Mouse (Mus musculus): Measurements from ENCODE around the gene Cep44. TPM values are rescaled to one million over a fixed set of nuclear protein-coding genes. Genes with fewer than 3 reads are reported as not detected.

Gene Cep44
- polyA plus RNA-seq, 1 experiment = 20.4 TPM

DNA sequence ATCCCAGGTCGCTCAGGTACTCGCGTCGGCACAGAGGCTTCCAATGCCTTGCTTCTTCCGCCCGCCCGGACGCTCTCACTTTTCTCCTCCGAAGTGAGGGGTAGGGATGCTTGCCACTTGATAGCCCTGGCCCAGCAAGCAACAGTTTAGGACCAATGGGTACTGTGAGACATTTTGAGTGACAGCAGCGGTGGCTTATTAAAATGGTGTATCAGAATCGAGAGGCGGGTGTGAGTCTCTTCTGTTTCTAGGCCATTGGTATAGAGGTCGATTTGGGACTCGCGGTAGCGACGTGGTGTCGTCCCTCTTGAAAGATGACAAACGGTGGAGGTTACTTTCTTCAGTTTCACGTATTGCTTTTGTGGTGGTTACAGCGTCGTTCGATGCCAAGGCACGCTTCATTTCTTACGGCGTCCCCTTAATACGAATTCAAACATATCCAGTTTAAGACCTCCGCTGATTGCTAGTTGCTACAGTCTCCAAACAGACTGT lies 560 bp upstream of the Cep44 start:
- Histone ChIP-seq H3K27ac (ENCODE audit: insufficient read depth, low read depth, low read length) (peak overlapping the region; percentile 59), H3K4me3 (ENCODE audit: insufficient read depth, low read length) (peak overlapping the region; percentile 69), H3K4me1 (ENCODE audit: control insufficient read depth, insufficient read depth, low read length) (peaks cover 17% of the 10 kb centered on the region)
- TF ChIP-seq CTCF (IDR thresholded peaks at IDR 0.05; ENCODE audit: low read depth, low read length) = no peak
- TF ChIP-seq POLR2A (IDR thresholded peaks at IDR 0.05; ENCODE audit: borderline replicate concordance, low read depth, low read length) = no peak

GRCm38 (mm10) chr8:56547866-56548265 lies 3.0 kb downstream of the Cep44 start:
- no peak for TF ChIP-seq CTCF (IDR thresholded peaks at IDR 0.05; ENCODE audit: low read depth, low read length)
- no peak for TF ChIP-seq POLR2A (IDR thresholded peaks at IDR 0.05; ENCODE audit: borderline replicate concordance, low read depth, low read length)
- peaks cover 12% of the 10 kb centered on the region for H3K4me1 ChIP-seq (ENCODE audit: control insufficient read depth, insufficient read depth, low read length)
- no peak overlapping the region for H3K4me3 ChIP-seq (ENCODE audit: insufficient read depth, low read length)
- no peak overlapping the region for H3K27ac ChIP-seq (ENCODE audit: insufficient read depth, low read depth, low read length)

DNA sequence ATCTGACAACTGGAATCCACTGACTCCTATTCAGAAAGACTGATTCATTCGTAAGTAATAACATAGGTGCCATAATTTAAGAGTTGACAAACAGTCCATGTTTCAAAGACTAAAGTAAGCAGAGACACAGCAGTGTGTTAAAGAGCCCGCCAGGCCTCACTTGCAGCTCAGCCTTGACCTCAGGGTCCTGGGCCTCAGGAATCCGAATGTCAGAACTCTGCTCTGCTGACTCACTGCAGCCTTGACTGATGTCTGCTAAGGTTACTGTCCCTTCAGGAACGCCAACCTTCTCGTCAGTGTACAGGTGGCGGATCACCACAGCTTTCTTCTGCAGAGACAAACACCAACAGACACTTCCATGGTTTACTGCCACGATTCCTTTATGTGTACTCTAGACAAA lies 10.1 kb downstream of the Cep44 start:
- no peak overlapping the region for H3K27ac ChIP-seq (ENCODE audit: insufficient read depth, low read depth, low read length)
- H3K4me3 ChIP-seq (ENCODE audit: insufficient read depth, low read length) = no peak overlapping the region
- TF ChIP-seq POLR2A (IDR thresholded peaks at IDR 0.05; ENCODE audit: borderline replicate concordance, low read depth, low read length) (no peak), CTCF (IDR thresholded peaks at IDR 0.05; ENCODE audit: low read depth, low read length) (no peak)
- H3K4me1 ChIP-seq (ENCODE audit: control insufficient read depth, insufficient read depth, low read length) = no peaks in the 10 kb centered on the region

DNA sequence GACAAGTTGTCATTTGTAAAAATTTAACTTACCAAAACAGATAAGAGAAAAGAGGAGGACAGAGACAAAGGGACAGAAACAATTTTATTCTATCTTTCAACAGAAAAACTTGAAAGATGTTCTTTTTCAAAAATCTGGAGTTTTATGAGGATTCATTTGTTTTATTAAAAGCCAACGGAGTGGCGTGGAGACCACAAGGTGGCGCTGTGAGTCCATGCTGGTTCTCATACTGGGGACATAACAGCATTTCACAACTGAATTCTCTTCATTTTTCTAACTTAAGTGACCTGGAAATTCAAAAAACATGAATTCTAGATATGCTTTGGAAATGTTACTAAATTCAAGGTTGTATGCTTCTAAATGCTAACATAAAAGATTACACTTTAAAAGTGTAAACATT lies 20.5 kb downstream of the Cep44 start:
- Histone ChIP-seq H3K4me3 (ENCODE audit: insufficient read depth, low read length) (no peak overlapping the region), H3K4me1 (ENCODE audit: control insufficient read depth, insufficient read depth, low read length) (no peaks in the 10 kb centered on the region), H3K27ac (ENCODE audit: insufficient read depth, low read depth, low read length) (no peak overlapping the region)
- no peak for TF ChIP-seq POLR2A (IDR thresholded peaks at IDR 0.05; ENCODE audit: borderline replicate concordance, low read depth, low read length)
- TF ChIP-seq CTCF (IDR thresholded peaks at IDR 0.05; ENCODE audit: low read depth, low read length) = peak; percentile 94

GRCm38 (mm10) chr8:56528869-56529268 lies 22.0 kb downstream of the Cep44 start:
- H3K4me3 ChIP-seq (ENCODE audit: insufficient read depth, low read length) = no peak overlapping the region
- no peaks in the 10 kb centered on the region for H3K4me1 ChIP-seq (ENCODE audit: control insufficient read depth, insufficient read depth, low read length)
- H3K27ac ChIP-seq (ENCODE audit: insufficient read depth, low read depth, low read length) = no peak overlapping the region
- no peak for TF ChIP-seq CTCF (IDR thresholded peaks at IDR 0.05; ENCODE audit: low read depth, low read length)
- no peak for TF ChIP-seq POLR2A (IDR thresholded peaks at IDR 0.05; ENCODE audit: borderline replicate concordance, low read depth, low read length)

- Histone ChIP-seq H3K4me1 (ENCODE audit: control insufficient read depth, insufficient read depth, low read length) (no peaks in the 10 kb centered on the region), H3K27ac (ENCODE audit: insufficient read depth, low read depth, low read length) (no peak overlapping the region)
- TF ChIP-seq POLR2A (IDR thresholded peaks at IDR 0.05; ENCODE audit: borderline replicate concordance, low read depth, low read length) (no peak), CTCF (IDR thresholded peaks at IDR 0.05; ENCODE audit: low read depth, low read length) (no peak)
Measured at GRCm38 (mm10) chr8:56521051-56521450, 29.8 kb downstream of the Cep44 start.

GRCm38 (mm10) chr8:56520249-56520648 lies 30.6 kb downstream of the Cep44 start:
- H3K4me1 ChIP-seq (ENCODE audit: control insufficient read depth, insufficient read depth, low read length) = no peaks in the 10 kb centered on the region
- H3K4me3 ChIP-seq (ENCODE audit: insufficient read depth, low read length) = no peak overlapping the region
- H3K27ac ChIP-seq (ENCODE audit: insufficient read depth, low read depth, low read length) = no peak overlapping the region
- TF ChIP-seq CTCF (IDR thresholded peaks at IDR 0.05; ENCODE audit: low read depth, low read length) = no peak
- no peak for TF ChIP-seq POLR2A (IDR thresholded peaks at IDR 0.05; ENCODE audit: borderline replicate concordance, low read depth, low read length)

More at GRCm38 (mm10) chr8:56521051-56521450, 29.8 kb downstream of the Cep44 start:
- H3K4me3 ChIP-seq (ENCODE audit: insufficient read depth, low read length) = no peak overlapping the region

- TF ChIP-seq POLR2A (IDR thresholded peaks at IDR 0.05; ENCODE audit: borderline replicate concordance, low read depth, low read length) (no peak), CTCF (IDR thresholded peaks at IDR 0.05; ENCODE audit: low read depth, low read length) (no peak)
- Histone ChIP-seq H3K27ac (ENCODE audit: insufficient read depth, low read depth, low read length) (no peak overlapping the region), H3K4me1 (ENCODE audit: control insufficient read depth, insufficient read depth, low read length) (no peaks in the 10 kb centered on the region), H3K4me3 (ENCODE audit: insufficient read depth, low read length) (no peak overlapping the region)
Measured at GRCm38 (mm10) chr8:56518848-56519247, 32.0 kb downstream of the Cep44 start.

DNA sequence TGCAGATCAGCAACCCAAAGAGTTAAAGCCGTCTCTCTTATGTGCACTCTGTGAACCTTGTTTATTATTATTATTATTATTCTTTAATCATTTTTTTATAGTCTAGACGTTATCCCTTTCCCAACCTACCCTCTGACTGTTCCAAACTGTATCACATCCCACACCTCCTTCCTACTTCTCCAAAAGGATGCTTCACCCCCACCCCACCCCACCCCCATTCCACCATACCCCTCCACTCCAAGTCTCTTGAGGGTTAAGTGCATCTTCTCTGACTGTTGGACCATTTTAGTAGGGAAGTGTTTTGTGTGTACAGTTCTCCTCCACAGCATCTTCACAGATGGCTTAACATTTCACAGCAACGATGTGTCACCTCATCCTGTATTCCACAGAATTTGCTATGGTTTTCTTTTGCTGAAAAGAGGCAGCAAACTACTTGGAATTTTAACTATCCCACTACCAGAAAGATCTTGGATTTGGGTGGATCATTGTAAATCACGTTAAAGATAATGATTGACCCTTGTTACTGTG lies 41.8 kb downstream of the Cep44 start:
- Histone ChIP-seq H3K4me1 (ENCODE audit: control insufficient read depth, insufficient read depth, low read length) (no peaks in the 10 kb centered on the region), H3K27ac (ENCODE audit: insufficient read depth, low read depth, low read length) (no peak overlapping the region), H3K4me3 (ENCODE audit: insufficient read depth, low read length) (no peak overlapping the region)
- TF ChIP-seq CTCF (IDR thresholded peaks at IDR 0.05; ENCODE audit: low read depth, low read length) (no peak), POLR2A (IDR thresholded peaks at IDR 0.05; ENCODE audit: borderline replicate concordance, low read depth, low read length) (no peak)

DNA sequence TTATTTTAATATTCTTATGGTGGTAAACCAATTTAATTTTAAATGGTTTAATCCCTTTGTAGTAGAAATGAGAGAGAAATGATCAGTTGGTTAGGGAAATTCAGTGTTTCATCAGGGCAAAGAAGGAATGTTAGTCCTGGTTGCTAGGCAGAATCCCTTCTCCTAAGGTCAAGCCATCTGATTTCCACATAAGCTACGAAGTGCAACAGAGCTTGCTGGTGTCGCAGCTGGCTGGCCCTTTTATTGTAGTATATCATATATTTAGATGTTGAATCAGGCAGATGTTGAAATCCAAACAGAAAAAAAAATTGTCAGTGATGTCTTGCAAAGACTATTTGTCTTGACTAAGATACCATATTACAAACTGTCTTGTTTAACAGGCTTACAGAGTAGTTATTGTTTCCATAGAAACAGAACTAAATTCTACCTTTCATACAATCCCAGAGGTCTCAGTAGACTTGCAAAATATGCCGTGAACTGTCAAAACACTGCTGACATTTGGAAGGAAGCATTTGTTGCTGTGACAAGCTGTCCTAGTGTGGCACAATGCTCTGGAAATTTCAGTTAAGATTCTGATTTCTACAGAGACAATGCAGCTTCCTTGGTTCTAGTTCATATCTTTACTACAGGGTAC lies 42.4 kb downstream of the Cep44 start:
- no peak for TF ChIP-seq POLR2A (IDR thresholded peaks at IDR 0.05; ENCODE audit: borderline replicate concordance, low read depth, low read length)
- TF ChIP-seq CTCF (IDR thresholded peaks at IDR 0.05; ENCODE audit: low read depth, low read length) = no peak
- H3K4me3 ChIP-seq (ENCODE audit: insufficient read depth, low read length) = no peak overlapping the region
- H3K4me1 ChIP-seq (ENCODE audit: control insufficient read depth, insufficient read depth, low read length) = no peaks in the 10 kb centered on the region
- H3K27ac ChIP-seq (ENCODE audit: insufficient read depth, low read depth, low read length) = no peak overlapping the region
